Mouse (Mus musculus) lung, adult 2 months (tissue): ENCODE measurements around the gene Adamtsl3.

ENCODE experiments used
- CTCF ChIP-seq: fragments of 200-500 bp; IDR thresholded peaks from 2 replicates; pipeline ENCODE4 v1.5.1; 2011; ENCODE audit warnings: mild to moderate bottlenecking, low read length, control low read depth; ENCODE audit not compliant: insufficient read depth
- POLR2A ChIP-seq: fragments of 200-500 bp; IDR thresholded peaks from 2 replicates; pipeline ENCODE4 v1.6.1; 2011; ENCODE audit warnings: low read depth, mild to moderate bottlenecking, control low read depth, low read length, borderline replicate concordance; ENCODE audit errors: extremely low read depth

DNA sequence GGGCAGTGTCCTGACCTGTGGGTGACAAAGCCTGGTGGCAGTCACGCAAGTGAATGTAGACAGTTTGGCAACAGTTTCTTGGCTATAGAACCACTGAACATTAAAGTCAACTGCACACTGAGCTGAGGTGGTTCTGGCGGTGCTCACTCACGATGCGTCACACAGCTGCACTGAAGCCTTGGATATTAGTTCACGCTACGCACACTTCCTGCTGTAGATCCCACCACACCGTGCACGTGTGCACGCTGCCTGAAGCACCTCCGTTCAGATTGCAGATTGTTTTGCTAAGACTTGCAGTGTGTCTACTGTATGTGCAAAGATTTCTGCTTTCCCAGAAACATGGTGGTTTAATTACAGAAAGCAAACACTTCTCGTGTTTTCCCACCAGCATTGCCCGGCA is 17.0 kb upstream of the Adamtsl3 start:
- TF ChIP-seq CTCF (no peak), POLR2A (no peak)
